Mouse (Mus musculus) megakaryocyte, embryonic 14.5 days (primary cell): Measurements from ENCODE around the gene Tspear.

ENCODE experiments used
- FLI1 ChIP-seq: IDR thresholded peaks from 2 replicates; pipeline ENCODE4 v1.6.1; 2012; ENCODE audit warnings: low read length, inconsistent platforms, mixed read lengths
- GATA1 ChIP-seq: IDR thresholded peaks from 3 replicates; pipeline ENCODE4 v1.6.1; 2012; ENCODE audit warnings: mixed read lengths, low read length, inconsistent platforms, borderline replicate concordance

- TF ChIP-seq GATA1 (no peak), FLI1 (no peak)
These were observed 47.4 kb upstream of the Tspear start for GRCm38 (mm10) chr10:77638956-77639355.
